Mouse (Mus musculus) cerebellum, postnatal 25 days (tissue): Measurements from ENCODE around the gene Defb41.
"Not testable (repeated sequence)": the region's sequence is repeated elsewhere in the genome, so short reads cannot be mapped to it uniquely, and the experiment has no call there.

ENCODE experiments used
- DNase-seq, 2 experiments: peaks; one replicate each; pipeline ENCODE4 v3.0.0; 2021; ENCODE audit warnings: mixed read lengths in 2 of 2

Gene Defb41

DNA sequence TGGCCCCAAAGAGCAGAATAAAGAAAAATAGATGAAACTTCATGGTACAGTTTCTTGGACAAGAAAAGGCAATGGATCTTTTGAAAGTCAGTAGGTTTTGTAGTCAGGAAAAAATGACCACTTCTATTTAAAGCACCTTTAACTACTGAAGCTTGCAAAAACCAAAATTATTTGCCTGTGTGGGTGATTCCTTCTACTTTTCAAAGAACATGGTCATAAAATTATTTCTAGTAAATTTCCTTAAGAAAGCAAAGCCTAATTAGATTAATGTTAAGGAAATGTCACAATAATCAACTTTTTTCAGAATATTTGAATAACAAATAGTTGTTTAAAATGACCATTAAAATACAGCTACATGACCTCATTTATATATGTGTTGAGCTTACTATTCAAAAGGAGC, at the start of gene Defb41:
Gene Defb41, minus strand, starts transcription at position 101 of the 400 bp plus-strand sequence.
- no peak for DNase-seq

DNA sequence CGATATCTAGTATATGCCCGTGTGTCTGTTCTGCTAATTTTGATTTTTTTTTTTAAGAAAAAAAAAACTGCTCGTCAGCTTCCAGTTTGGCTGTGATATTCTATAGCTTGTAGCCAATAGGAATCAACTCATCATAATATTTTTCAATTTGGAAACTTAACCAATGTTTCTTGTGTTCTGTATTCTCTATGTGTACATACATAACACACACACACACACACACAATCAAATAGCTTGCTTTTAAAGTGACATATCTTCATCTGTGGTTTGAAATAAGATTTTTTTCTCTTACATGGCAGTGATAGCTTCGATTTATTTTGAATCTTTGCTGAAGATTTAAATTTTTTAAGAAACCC, 43.5 kb upstream of the Defb41 start:
- DNase-seq: no peak

DNA sequence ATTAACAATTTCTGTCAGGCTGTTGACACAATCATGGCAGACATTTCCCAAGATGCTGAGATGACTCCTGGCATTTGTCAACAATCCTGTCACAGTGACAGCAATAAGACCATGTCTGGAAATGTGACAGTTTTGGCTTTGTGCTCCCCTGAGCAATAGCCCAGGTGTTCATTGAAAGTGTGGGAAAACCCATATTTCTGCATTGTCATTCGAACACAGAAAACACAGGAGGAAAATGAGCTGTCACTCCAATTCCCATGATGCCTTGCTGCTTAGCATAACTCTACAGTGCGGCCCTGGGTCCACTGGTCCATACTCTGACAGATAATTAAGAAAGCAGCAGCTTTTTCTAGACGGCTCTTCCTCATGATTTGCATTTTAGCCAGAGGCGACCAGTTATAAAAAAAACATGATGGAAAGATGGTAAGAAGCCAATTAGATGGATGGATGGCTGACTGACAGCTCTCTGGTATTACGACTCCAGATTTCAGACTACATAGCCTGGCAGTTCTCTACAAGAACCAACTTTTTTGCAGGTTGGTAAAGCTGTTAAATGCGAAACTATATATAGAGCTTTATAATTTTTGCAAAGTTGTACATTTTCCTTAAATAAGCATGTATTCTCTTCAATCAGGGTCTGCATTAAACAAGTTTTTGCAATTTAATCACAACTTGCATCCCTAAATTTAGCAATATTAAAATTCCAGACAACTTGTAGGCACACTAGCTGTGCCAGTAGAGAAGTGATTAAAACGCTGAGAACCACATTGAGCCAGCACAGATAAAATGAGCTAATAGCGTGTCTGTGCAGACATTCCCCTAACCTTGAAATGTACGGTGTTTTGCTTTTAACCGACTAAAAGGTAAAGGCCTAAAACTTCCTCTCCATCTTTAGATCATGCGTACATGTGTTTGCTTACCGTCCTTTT, 42.9 kb upstream of the Defb41 start:
- DNase-seq: no peak

DNA sequence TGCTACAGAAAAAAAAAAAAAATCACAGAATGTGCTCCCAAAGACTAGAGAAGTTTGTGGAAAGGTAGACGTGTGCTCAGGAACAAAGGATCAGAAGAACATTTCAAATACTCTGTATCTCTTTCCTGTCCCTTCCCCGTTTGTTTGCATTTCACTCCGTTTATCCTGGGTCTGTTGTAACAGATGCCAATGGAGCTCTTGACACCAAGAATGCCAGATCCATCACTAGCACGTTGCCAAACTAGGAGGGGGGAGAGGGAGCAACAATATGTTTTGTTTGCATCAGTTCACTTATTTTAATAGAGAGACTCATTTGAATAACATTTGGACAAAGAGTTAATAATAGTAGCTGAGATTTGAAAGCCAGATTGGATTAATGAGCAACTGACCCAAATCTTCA, 27.6 kb upstream of the Defb41 start:
- no peak for DNase-seq

DNA sequence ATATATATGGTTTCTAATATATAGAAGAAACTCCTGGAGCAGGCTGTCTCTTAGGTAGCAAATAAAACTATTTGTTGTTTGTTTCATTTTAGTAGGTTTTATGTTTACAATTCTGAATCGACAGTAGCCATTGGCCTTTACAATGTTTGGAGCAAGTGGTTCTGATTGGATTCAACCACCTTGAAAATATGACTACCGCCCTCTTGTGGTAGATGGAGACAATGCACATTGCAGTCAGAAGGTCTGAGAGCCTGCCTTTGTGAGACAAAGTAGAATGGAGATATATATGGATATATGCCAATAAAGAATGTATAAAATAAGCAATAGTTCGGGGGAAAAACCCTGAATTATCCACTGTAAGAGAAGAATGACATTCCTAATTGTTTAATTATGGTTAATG, 23.9 kb upstream of the Defb41 start:
- peak in 1 of 2 experiments; percentile 4 for DNase-seq

DNA sequence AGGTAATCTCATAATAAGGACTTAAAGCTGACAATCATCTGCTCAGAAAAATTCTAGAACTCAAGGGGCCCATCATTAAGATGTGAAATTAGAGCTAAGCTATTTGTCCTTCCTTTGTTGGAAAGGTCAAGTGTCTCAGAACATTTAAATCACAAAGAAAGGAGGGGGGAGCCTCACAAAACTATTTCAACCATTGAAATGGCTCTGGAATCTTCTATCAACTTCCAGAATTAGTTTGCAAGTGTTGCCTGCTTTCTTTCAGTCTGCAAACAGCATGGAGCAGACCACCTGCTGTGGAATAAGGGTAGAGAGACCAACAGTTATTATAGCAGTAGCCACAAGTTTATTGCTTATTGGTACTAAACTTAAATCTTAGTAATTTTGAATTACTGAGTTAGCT, 22.4 kb upstream of the Defb41 start:
- no peak for DNase-seq

DNA sequence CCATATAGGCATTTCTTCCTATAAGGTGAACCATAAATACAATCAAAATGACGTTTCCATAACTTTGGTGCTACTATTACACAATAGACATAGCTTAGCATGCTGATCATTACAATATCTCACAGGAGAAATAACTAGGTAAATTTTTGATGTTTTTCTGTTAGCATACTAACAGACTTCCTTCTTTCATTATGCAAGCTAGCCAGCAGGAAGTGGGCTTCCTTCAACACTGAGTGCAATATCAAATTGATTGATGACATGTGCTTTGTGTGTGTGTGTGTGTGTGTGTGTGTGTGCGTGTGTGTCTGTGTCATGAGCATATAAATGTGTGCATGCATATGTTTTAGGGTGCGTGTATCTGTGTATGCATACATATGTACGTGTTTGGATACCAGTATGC, 6.2 kb upstream of the Defb41 start:
- no peak for DNase-seq

DNA sequence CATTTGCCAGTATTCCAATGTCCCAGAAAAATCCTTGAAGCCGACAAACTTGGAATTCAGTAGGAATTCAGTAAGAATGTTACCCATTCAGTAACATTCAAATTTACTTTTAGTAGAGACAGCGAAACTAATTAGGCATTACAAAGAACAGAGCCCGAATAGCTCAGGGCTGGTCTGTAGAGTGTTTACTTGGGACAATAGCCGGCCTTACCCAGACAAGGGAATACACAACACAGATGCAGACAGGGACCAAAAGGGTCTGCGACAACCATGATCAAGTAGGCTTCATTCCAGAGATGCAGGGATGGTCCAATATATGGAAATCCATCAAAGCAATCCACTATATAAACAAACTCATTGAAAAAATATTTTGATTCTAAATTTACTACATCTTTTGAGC, 3.9 kb upstream of the Defb41 start:
- no peak for DNase-seq

DNA sequence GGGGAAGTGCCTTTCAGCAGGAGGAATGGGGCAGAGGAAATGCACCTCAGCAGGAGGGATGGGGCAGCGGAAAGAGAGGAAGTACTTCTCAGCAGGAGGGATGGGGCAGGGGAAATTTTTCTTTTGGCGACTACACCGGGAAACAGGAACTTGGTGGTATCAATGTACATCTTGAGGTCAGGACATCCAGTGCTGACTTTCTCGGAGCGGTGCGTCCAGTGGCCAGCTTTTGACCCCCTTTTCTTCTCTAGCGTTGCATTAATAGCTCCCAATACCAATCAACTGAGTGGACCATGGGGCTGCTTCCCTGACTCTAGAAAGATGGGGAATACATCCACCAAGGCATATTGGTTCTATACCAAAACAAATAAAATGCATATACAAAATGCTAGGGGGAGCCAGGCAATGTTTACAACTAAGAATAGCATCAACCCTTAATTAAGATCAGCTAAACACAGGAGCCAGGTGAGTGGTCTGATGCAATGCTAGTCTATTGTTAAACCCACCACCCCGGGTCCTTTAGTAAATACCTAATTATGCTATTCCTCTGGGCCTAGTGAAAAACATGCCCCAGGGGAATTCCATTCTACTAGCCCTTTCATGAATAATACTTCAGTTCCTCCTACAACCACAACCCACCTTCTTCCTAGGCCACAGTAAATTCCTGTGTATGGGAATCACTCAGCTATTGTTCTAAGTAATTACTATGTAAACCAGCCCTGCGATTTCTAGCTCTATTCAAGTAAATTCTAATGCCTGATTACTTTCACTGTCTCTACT, 18.9 kb downstream of the Defb41 start:
- DNase-seq: not testable (repeated sequence)

DNA sequence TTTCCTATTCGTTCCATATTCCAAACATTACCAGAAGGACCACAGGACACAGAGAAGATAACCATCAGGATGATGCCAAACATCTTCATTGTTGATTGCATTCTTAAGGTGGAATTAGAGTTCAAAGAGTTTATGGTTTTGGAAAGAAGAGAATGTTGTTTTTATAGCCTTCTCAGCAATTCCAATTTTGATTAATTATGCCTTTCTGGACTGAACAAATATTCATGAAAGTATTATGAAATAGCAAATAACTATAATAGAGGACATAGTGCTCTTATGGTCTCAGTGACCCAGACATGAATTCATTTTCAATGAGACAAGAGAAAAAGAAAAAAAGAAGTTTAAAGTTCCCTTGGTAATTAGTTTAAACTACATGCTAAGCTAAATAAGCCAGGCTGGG, 27.6 kb downstream of the Defb41 start, which contains the start of gene Defb18:
Gene Defb18, minus strand, starts transcription at position 101 of the 400 bp plus-strand sequence.
- DNase-seq: no peak

DNA sequence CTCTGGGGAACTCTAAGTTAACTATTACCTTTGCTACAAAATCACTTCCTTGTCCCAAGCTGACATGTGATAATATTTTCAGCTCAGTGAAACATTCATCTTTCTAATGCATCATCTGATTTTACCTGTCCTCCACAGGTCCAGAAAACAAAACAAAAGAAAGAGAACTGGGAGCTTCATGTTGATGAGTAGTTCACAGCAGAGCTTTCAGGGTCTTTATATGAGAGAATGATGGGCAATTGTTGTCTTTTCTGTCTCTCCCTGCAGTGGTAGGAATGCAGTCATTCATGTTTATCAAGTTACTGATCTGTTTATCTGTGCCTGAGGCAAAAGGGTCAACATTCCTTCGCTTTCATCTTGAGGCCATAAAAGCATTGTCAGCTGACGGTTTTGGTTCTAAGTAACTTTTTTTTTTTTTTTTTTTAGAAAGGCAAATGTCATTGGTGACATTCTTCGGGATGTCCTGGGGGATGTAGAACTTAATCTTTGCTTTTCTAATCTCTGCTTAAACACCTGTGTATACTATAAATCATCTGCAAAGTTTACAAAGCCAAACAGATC, 41.5 kb downstream of the Defb41 start:
- DNase-seq: no peak
